Mouse (Mus musculus): ENCODE data around the gene Stap1. TPM values are rescaled to one million over a fixed set of nuclear protein-coding genes. Genes with fewer than 3 reads are reported as not detected.

Gene Stap1
- 1 to 10 TPM in 3 of 4 experiments, under 1 TPM in 1; 0.67 to 3.2 (median 1.4) TPM for total RNA-seq (2022)

- no peak for DNase-seq
Measured at GRCm38 (mm10) chr5:86071538-86071937, at the start of gene Stap1. Gene Stap1, plus strand, starts transcription at chr5:86071746.

GRCm38 (mm10) chr5:86029820-86030219 lies 41.7 kb upstream of the Stap1 start:
- no peak for DNase-seq

- no peak for DNase-seq
Measured at GRCm38 (mm10) chr5:86063501-86063900, 8.0 kb upstream of the Stap1 start.

- DNase-seq: peak; percentile 97
Measured at GRCm38 (mm10) chr5:86065101-86065875, 6.3 kb upstream of the Stap1 start, which contains the start of gene Cenpc1. Gene Cenpc1, minus strand, starts transcription at chr5:86065583.

- DNase-seq: no peak
Measured at GRCm38 (mm10) chr5:86065876-86066550, 5.5 kb upstream of the Stap1 start.

GRCm38 (mm10) chr5:86066551-86066929 lies 5.0 kb upstream of the Stap1 start:
- peak; percentile 82 for DNase-seq

GRCm38 (mm10) chr5:86068451-86068850 lies 3.1 kb upstream of the Stap1 start:
- DNase-seq: peak; percentile 9

GRCm38 (mm10) chr5:86069121-86069520 lies 2.4 kb upstream of the Stap1 start:
- no peak for DNase-seq

- DNase-seq: no peak
Measured at GRCm38 (mm10) chr5:86072756-86073386, 1.3 kb downstream of the Stap1 start.

GRCm38 (mm10) chr5:86078720-86079334 lies 7.3 kb downstream of the Stap1 start:
- DNase-seq: no peak

GRCm38 (mm10) chr5:86083987-86084386 lies 12.4 kb downstream of the Stap1 start:
- DNase-seq: no peak

- DNase-seq: no peak
Measured at GRCm38 (mm10) chr5:86084979-86085378, 13.4 kb downstream of the Stap1 start.

- DNase-seq: no peak
Measured at GRCm38 (mm10) chr5:86086751-86087150, 15.2 kb downstream of the Stap1 start.

- DNase-seq: no peak
Measured at GRCm38 (mm10) chr5:86094754-86095153, 23.2 kb downstream of the Stap1 start.

- no peak for DNase-seq
Measured at GRCm38 (mm10) chr5:86098988-86099387, 27.4 kb downstream of the Stap1 start.

GRCm38 (mm10) chr5:86100621-86101020 lies 29.1 kb downstream of the Stap1 start:
- DNase-seq: no peak

GRCm38 (mm10) chr5:86102176-86102575 lies 30.6 kb downstream of the Stap1 start:
- no peak for DNase-seq

GRCm38 (mm10) chr5:86106610-86107009 lies 35.1 kb downstream of the Stap1 start:
- DNase-seq: no peak

GRCm38 (mm10) chr5:86111074-86111473 lies 39.5 kb downstream of the Stap1 start:
- DNase-seq: no peak

- DNase-seq: peak; percentile 13
Measured at GRCm38 (mm10) chr5:86113037-86113436, 41.5 kb downstream of the Stap1 start.

- no peak for DNase-seq
Measured at GRCm38 (mm10) chr5:86113997-86114396, 42.5 kb downstream of the Stap1 start.

- no peak for DNase-seq
Measured at GRCm38 (mm10) chr5:86118457-86119094, 47.0 kb downstream of the Stap1 start.
